Mouse (Mus musculus): ENCODE data around the gene Cdca5. TPM values are rescaled to one million over a fixed set of nuclear protein-coding genes. Genes with fewer than 3 reads are reported as not detected.

Gene Cdca5
- total RNA-seq, 1 experiment from 2014 or later, result 36.1 TPM

Other genes with a start within 250 kb of the Cdca5 start
- gene Frmd8, start 209.7 kb upstream of the Cdca5 start, total RNA-seq (2023), result 53.4 and 72.9 TPM in 2 replicates
- 45.7 and 49.6 TPM in 2 replicates for gene Slc25a45, start 207.2 kb upstream of the Cdca5 start, total RNA-seq (2023)
- gene Tigd3, start 190.8 kb upstream of the Cdca5 start, total RNA-seq (2023), result 1.3 and 3.5 TPM in 2 replicates
- gene Dpf2, start 172.0 kb upstream of the Cdca5 start, total RNA-seq (2023), result 99.1 and 105 TPM in 2 replicates
- gene Cdc42ep2, start 160.2 kb upstream of the Cdca5 start, total RNA-seq (2023), result 8.3 and 10.1 TPM in 2 replicates
- gene Pola2, start 120.8 kb upstream of the Cdca5 start, total RNA-seq (2023), result 24.1 and 28.7 TPM in 2 replicates
- 2.7 and 3.2 TPM in 2 replicates for gene Slc22a20, start 98.8 kb upstream of the Cdca5 start, total RNA-seq (2023)
- gene Capn1, start 69.1 kb upstream of the Cdca5 start, total RNA-seq (2023), result 255 and 284 TPM in 2 replicates
- gene Syvn1, start 38.4 kb upstream of the Cdca5 start, total RNA-seq (2023), result 59.6 and 66.3 TPM in 2 replicates
- 12.9 and 14.9 TPM in 2 replicates for gene Mrpl49, start 27.2 kb upstream of the Cdca5 start, total RNA-seq (2023)
- 1,270 and 1,374 TPM in 2 replicates for gene Fau, start 27.1 kb upstream of the Cdca5 start, total RNA-seq (2023)
- 7.4 and 16.4 TPM in 2 replicates for gene Znhit2, start 23.8 kb upstream of the Cdca5 start, total RNA-seq (2023)
- 5.3 and 7.3 TPM in 2 replicates for gene Tm7sf2, start 16.6 kb upstream of the Cdca5 start, total RNA-seq (2023)
- 64.1 and 87.5 TPM in 2 replicates for gene Vps51, start 7.8 kb upstream of the Cdca5 start, total RNA-seq (2023)
- not detected in 2 replicates for gene Tmem262, start 5.0 kb upstream of the Cdca5 start, total RNA-seq (2023)
- not detected in 2 replicates for gene Gm28374, start 2.7 kb upstream of the Cdca5 start, total RNA-seq (2023)
- gene Zfpl1, start within 50 bp of the Cdca5 start, total RNA-seq (2023), result 43.5 and 45.7 TPM in 2 replicates
- 1.8 and 2.3 TPM in 2 replicates for gene AC131692.1, start 9.4 kb downstream of the Cdca5 start, total RNA-seq (2023)
- gene Naaladl1, start 20.8 kb downstream of the Cdca5 start, total RNA-seq (2023), result 0.25 and 0.66 TPM in 2 replicates
- gene Sac3d1, start 33.7 kb downstream of the Cdca5 start, total RNA-seq (2023), result 3.4 and 3.6 TPM in 2 replicates
- gene Snx15, start 43.3 kb downstream of the Cdca5 start, total RNA-seq (2023), result 14.9 and 15.0 TPM in 2 replicates
- not detected in 2 replicates for gene Batf2, start 56.0 kb downstream of the Cdca5 start, total RNA-seq (2023)
- 7.5 and 9.2 TPM in 2 replicates for gene Arl2, start 56.6 kb downstream of the Cdca5 start, total RNA-seq (2023)
- not detected in 2 replicates for gene Majin, start 99.4 kb downstream of the Cdca5 start, total RNA-seq (2023)
- gene Gpha2, start 141.4 kb downstream of the Cdca5 start, total RNA-seq (2023), result not detected in 2 replicates
- gene Ppp2r5b, start 150.9 kb downstream of the Cdca5 start, total RNA-seq (2023), result 10.7 and 12.1 TPM in 2 replicates
- gene Atg2a, start 156.7 kb downstream of the Cdca5 start, total RNA-seq (2023), result 358 and 488 TPM in 2 replicates
- 324 and 384 TPM in 2 replicates for gene Ehd1, start 191.7 kb downstream of the Cdca5 start, total RNA-seq (2023)
- 13.6 and 16.9 TPM in 2 replicates for gene Cdc42bpg, start 221.5 kb downstream of the Cdca5 start, total RNA-seq (2023)
- gene Men1, start 250.0 kb downstream of the Cdca5 start, total RNA-seq (2023), result 15.3 and 16.6 TPM in 2 replicates

All from neutrophil, adult 65 days (primary cell).